Mouse (Mus musculus): Measurements from ENCODE around the gene Igf1r.

DNA sequence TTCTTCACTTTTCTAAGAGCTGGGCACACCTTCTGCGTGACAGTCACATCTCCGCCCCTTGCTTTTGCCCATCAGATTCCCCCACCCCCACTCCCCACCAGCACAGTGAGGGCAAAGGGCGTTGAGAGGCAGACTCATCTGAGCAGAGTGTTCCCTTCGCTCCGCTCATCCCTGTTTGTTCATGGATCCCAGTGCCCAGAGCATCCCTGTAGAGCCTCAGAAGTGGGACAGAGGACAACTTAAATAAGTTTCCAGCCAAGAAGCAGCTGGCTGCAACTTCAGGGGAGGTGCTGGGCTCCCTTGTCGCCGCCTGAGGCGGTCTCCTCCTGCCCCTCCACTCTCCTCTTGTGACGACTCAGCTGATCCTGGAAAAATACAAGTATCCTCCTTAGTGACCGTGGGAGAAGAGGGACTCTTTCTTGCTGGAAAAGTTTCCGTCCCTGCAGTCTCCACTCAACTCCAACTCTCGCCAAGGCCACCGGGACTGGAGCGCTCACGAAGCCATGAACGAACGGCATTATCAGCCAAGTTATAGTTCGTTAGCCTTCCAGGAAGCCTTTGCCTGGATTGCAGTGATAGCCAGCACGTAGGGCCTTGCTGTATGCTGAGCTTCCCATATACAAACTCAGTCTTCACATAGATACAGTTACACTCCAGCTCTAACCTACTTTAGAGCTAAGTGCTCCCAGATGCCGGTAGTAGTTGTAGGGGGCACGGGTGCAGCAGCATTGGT lies 162.5 kb downstream of the Igf1r start:
- TF ChIP-seq GATA1 (IDR thresholded peaks at IDR 0.05; ENCODE audit: low read length) (no peak), TAL1 (IDR thresholded peaks at IDR 0.05; ENCODE audit: low read length) (no peak)
